Mouse (Mus musculus) stomach, embryonic 16.5 days (tissue): ENCODE data around the gene Hspb3. TPM values are rescaled to one million over a fixed set of nuclear protein-coding genes. Genes with fewer than 3 reads are reported as not detected.
A peak's percentile ranks its signal among the peaks of the same experiment; 100 is the strongest.

ENCODE experiments used
- ATAC-seq: fragments of 200-750 bp; cut with Nextera tagmentation; 2 replicates; pipeline ENCODE4 v1.8.0; 2017; ENCODE audit warnings: moderate number of reproducible peaks, moderate TSS enrichment; ENCODE audit not compliant: insufficient read depth, low FRiP score
- H3K27ac ChIP-seq: fragments of 300-500 bp; sonication (generic); 2 replicates; pipeline ENCODE4 v1.5.1; 2014; ENCODE audit warnings: low read length
- H3K27me3 ChIP-seq: fragments of 300-500 bp; sonication (generic); 2 replicates; pipeline ENCODE4 v1.6.1; 2014; ENCODE audit warnings: low read length, control low read depth, mixed read lengths; ENCODE audit not compliant: control insufficient read depth, insufficient read depth
- H3K36me3 ChIP-seq: fragments of 300-500 bp; sonication (generic); 2 replicates; pipeline ENCODE4 v1.6.1; 2014; ENCODE audit warnings: low read length; ENCODE audit not compliant: control insufficient read depth, insufficient read depth
- H3K4me1 ChIP-seq: fragments of 300-500 bp; sonication (generic); 2 replicates; pipeline ENCODE4 v1.6.1; 2014; ENCODE audit warnings: low read length, control low read depth, mixed read lengths; ENCODE audit not compliant: control insufficient read depth, insufficient read depth
- H3K4me2 ChIP-seq: fragments of 300-500 bp; sonication (generic); 2 replicates; pipeline ENCODE4 v1.6.1; 2014; ENCODE audit warnings: low read depth, low read length, mixed read lengths
- H3K4me3 ChIP-seq: fragments of 300-500 bp; sonication (generic); replicated peaks from 2 replicates; pipeline ENCODE4 v1.5.1; 2014; ENCODE audit warnings: mild to moderate bottlenecking, low read length
- H3K9ac ChIP-seq: fragments of 300-500 bp; sonication (generic); 2 replicates; pipeline ENCODE4 v1.6.1; 2014; ENCODE audit warnings: low read length
- H3K9me3 ChIP-seq: fragments of 300-500 bp; sonication (generic); replicated peaks from 2 replicates; pipeline ENCODE4 v1.6.1; 2016; ENCODE audit warnings: low read length, control low read depth; ENCODE audit not compliant: control insufficient read depth
- WGBS: fragments of 180-500 bp; shearing (Covaris S2); extraction: QIAGEN DNeasy Blood & Tissue Kit; methylation state at CpG from one replicate; pipeline ENCODE4 v1.1.7; 2014; 5-methylcytosine and 5-hydroxymethylcytosine counted together
- polyA plus RNA-seq: library from polyadenylated mRNA; unstranded; fragments of >200 nt; fragmentation: Nextera tagmentation; extraction: Ambion mirVana; gene quantifications from 2 replicates; pipeline ENCODE4 v1.2.1, GENCODE M21; 2015

Gene Hspb3
- polyA plus RNA-seq, 1 experiment from 2014 or later = 5.2 TPM

GRCm38 (mm10) chr13:113614635-113615545 is 48.6 kb downstream of the Hspb3 start:
- H3K4me3 ChIP-seq = peak overlapping the region; percentile 82
- H3K9me3 ChIP-seq = no peaks in the 10 kb centered on the region
- WGBS = 6% methylated on average over 24 of the region's 24 CpGs
- peak overlapping the region; percentile 90 for H3K9ac ChIP-seq
- peaks cover 65% of the 10 kb centered on the region for H3K4me1 ChIP-seq
- no peaks in the 10 kb centered on the region for H3K27me3 ChIP-seq
- H3K4me2 ChIP-seq = peak overlapping the region; percentile 78
- ATAC-seq = peak; percentile 27
- no peaks in the 10 kb centered on the region; the same call in 1 of the 2 replicates for H3K36me3 ChIP-seq
- peak overlapping the region; percentile 75 for H3K27ac ChIP-seq

DNA sequence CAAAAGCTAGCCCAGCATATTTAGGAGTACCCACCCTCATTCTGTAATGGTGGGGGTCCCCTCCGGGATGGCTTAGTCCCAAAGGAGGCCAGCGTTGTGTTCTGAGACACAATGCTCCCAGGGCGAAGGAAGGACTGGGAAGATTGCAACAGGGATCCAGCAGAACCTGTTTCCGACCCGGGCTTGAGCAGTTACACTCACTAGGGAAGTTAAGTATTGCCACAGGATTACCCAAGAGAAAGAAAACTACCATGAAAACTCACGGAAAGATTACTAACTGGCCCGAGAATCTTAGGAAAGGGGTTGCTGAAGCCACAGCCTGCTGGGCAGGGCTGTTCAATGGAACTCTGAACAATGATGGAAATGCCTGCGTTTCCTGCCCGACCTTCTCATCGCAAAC is 49.6 kb downstream of the Hspb3 start:
- H3K36me3 ChIP-seq = no peaks in the 10 kb centered on the region; the same call in 1 of the 2 replicates
- no peaks in the 10 kb centered on the region for H3K9me3 ChIP-seq
- peak overlapping the region; percentile 56 for H3K27ac ChIP-seq
- no peak for ATAC-seq
- 34% methylated on average over 10 of the region's 10 CpGs for WGBS
- H3K4me2 ChIP-seq = peak overlapping the region; percentile 78
- peak overlapping the region; percentile 82 for H3K4me3 ChIP-seq
- H3K27me3 ChIP-seq = no peaks in the 10 kb centered on the region
- H3K4me1 ChIP-seq = peaks cover 73% of the 10 kb centered on the region
- peak overlapping the region; percentile 62 for H3K9ac ChIP-seq

- Histone ChIP-seq H3K4me3 (peak overlapping the region; percentile 82), H3K27me3 (no peaks in the 10 kb centered on the region), H3K9me3 (no peaks in the 10 kb centered on the region), H3K27ac (peak overlapping the region; percentile 56), H3K4me2 (peak overlapping the region; percentile 78), H3K4me1 (peaks cover 77% of the 10 kb centered on the region), H3K9ac (peak overlapping the region; percentile 62), H3K36me3 (no peaks in the 10 kb centered on the region; the same call in 1 of the 2 replicates)
- ATAC-seq = no peak
- WGBS = 17% methylated on average over 12 of the region's 12 CpGs
These were observed 50.1 kb downstream of the Hspb3 start for GRCm38 (mm10) chr13:113613341-113613740.

Other genes starting within 250 kb of the Hspb3 start
- gene Snx18, start 45.1 kb downstream of the Hspb3 start, polyA plus RNA-seq = 10.5 and 13.6 TPM in 2 replicates
- 7.9 and 8.0 TPM in 2 replicates for gene Arl15, start 130.8 kb upstream of the Hspb3 start, polyA plus RNA-seq